Mouse (Mus musculus): Measurements from ENCODE around the gene Got1.
"Not testable (repeated sequence)": the region's sequence is repeated elsewhere in the genome, so short reads cannot be mapped to it uniquely, and the experiment has no call there.

Got1 gene

DNA sequence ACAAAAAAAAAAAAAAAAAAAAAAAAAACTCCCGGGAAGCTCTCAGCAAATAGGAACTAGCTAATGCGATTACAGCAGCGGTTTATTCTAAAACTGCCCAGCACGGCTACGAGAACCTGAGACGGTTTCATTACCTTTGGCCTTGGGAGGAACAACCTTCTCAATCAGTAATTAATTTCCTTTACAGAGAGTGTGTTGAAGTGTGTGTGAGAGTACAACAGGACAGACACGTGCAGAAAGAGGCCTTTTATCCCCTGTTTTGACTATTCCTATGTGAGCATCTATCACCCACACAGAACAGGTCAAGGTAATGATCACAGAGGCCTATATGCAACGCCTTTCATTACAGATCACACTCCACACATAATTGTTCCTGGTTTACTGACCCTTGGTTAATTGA lies 3.0 kb downstream of the Got1 start:
- DNase-seq (ENCODE audit: low spot score in 2 of 2) = no peak

DNA sequence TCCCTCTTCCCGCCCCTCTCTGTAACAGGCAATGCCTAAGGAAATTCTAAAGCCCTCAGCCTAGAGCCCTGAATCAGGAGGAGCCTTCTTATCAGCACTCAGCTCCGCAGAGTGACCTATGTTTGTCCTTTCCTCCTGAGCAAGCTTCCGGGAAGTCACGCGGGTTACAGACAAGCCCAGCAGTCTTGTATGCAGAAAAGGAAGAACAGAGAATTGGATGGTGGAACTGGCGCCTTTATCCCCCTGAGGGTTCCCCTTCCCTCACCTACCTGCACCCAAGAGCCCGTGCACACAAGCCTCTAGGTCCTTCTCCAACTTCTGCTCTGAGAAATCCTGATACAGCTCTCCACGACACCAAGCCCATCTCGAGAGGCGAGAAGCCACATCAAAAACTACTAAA lies 4.0 kb downstream of the Got1 start:
- no peak for DNase-seq (ENCODE audit: low spot score in 2 of 2)

DNA sequence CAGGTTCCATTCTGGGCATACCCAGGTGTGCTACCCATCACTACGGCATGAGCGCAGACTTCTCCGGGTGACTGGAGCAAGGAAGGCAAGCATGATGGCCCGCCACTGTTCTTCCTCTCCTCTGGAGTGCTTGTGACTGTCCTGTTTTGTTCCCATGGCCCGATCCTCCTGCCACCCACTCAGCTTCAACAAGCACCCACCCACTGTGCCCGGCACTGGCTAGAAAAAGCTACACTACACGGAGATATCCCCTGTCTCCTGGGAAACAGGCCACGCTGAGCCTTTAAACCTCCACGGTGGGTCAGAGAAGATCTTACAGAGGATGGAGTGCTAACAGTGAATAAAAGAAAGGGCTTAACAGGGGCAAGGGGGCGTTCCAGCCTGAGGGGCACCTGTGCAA lies 5.2 kb downstream of the Got1 start:
- DNase-seq (ENCODE audit: low spot score in 2 of 2) = no peak

DNA sequence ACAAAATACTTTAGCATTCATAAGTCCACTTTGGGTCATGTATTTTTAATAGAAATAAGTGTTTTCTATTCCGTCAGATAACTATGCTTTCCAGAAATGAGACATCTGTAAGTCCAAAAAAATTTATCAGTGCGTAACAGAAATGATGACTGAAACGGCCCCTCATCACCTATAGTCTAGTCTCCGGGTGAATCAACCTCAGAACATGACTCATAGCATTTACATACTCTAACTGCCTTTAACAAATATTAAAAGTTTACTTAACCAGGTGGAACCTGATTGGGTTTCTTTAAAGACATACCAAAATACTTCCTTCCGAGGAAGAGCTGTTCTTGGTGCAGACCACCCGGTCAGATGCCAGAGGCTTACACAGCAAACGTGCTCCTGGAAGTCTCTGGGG lies 6.1 kb downstream of the Got1 start:
- DNase-seq (ENCODE audit: low spot score in 2 of 2) = no peak

DNA sequence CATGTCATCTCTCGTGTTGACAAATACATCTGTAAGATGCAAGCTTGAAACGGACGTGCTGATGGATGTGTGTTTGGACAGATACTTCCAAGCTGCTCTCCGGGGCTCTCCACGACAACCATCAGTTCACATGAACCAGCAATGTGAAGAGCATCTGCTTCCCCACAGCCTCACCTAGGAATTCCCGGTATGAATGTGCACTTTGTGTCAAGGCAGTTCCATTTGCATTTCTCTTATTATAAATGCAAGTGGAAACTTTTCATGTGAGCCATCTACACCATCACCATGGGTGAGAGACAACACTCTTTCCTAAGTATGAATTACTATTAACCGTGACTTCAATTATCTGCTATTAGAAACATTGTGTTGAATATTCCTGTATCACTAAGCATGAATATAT lies 6.6 kb downstream of the Got1 start:
- DNase-seq (ENCODE audit: low spot score in 2 of 2) = no peak

DNA sequence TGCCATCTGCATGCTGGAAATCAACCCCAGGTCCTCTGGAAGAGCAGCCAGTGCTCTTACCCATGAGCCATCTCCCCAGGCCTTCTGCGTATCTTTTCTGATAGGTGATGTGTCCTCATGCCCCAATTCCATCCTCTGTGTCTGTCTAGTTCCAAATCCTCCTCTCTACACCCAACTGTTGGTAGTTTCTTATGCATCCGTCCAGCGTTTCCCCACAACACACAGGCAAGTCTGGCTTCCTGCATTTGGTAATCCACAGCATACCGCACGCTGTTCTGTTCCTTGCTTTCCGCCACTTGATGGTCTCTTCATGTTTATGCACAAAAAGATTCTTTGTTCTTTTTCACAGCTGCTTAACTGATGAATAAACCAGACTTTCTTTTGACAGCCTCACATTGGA lies 7.1 kb downstream of the Got1 start:
- no peak for DNase-seq (ENCODE audit: low spot score in 2 of 2)

DNA sequence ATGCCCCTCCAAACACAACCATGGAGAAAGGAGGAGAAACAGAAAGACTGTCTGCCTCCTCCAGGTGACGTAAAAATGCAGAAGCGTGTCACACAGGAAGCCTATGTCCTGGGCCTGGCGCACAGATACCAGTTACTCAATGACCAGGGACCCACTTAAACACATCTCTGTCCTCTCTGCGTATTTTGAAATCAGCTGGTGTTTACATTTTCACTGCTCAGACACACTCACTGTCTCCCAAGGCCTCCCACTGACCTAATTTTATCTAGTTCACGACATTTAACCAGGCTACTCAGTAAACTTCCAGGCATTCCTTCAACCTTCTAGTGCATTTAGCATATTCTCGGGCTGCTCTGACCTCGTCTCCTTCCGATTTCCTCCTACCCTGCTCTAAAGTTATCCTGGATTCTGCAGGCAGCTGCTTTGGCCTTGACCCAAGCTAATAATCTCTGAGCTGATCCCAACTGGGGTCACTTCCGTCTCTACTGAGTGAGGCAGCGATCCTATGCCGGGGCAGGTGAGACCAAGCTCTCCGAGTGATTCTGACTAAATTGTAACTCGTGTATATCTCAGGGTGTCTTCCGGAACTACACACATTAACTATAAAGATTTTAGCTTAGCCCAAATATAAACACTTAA lies 7.9 kb downstream of the Got1 start:
- DNase-seq (ENCODE audit: low spot score in 2 of 2) = no peak

DNA sequence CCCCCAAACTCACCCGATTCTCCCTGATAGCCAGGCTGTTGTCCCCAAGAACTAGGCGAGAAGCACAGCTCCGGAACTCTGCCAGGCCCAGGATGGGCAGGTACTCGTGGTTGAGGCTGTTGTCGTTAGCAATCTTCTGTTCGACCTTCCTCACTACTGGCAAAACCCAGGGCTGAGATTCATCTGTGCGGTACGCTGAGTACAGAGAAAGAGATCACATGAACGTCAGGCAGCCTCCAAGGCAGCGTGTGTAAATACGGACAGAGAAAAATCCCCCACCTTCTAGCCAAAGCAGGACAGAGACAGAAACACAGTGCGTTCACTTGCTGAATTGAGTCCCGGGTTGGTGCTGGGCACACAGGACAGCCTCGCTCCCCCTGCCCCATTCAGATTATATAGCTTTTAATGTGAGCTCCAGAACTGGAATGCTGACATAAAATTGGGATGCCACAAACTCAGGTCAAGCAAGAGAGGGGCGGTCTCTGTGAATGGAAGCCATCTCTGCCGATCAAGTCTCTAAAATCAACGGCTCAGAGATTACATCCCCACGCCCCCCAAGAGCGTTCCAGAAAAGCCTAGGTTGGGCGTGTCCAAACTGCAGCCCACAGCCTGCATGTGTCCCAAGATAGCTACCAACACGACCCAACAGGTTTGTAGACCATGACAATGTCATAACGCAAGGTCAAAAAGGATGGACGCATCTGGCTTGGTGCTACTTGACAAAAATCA lies 8.6 kb downstream of the Got1 start:
- no peak for DNase-seq (ENCODE audit: low spot score in 2 of 2)

DNA sequence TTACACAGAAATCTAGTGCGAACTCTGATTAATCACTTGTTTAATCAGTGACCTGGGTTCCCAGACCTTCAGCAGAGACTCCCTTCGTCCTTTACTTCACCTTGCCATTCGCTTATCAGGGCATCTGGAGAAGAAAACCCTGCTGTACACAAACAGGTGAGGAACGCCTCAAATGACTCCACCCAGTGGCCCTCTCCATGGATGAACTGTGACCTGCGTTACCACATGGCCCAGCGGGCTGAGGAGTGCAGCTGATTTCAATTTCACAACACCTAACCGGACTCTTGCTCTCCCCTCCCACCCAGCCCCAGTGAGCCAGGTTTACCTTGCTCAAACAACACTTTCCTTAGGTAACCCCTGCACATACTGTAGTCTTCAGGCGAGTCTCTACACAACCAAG lies 10.5 kb downstream of the Got1 start:
- no peak for DNase-seq (ENCODE audit: low spot score in 2 of 2)

DNA sequence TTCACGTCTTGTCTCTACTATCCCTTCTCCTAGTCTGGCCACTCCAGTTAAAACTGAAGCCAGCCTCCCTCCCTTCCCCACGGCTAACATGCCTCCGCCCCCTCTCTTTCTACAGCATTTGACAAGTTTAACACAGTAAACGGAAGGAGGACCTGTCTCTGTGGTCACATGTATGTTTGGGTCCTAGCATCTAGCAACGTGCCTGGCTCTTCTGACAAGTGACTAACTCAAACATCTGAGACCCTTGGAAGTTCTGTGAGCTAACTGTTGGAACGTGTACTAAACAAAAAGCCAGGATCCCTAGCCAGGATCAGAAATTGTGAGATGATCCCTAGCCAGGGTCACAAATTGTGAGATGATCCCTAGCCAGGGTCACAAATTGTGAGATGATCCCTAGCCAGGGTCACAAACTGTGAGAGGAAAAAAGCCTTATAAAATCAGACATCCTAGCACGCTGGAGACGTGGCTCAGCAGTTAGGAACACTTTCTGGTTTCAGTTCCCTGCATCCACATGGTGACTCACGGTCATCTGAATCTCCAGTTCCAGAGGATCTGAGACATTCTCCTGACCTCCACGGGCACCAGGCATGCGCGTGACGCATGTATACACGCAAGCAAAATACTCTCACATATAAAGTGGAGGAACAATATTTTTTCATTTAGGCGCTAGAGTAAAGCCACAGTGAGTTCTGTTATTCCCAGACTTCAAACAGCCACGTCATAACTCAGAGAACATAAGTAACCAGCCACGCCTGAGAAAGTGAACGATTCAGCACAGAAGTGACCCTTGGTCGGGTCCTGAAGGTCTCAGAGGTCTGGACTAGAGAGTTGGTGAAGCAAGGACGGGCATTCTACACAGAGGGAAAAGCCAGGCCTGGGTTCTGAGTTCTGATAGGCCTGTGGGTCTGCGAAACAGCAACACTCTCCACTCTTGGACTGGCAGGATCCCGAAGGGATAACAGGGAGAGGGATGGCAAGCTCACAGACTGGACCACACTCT lies 12.5 kb downstream of the Got1 start:
- DNase-seq (ENCODE audit: low spot score in 2 of 2) = no peak

DNA sequence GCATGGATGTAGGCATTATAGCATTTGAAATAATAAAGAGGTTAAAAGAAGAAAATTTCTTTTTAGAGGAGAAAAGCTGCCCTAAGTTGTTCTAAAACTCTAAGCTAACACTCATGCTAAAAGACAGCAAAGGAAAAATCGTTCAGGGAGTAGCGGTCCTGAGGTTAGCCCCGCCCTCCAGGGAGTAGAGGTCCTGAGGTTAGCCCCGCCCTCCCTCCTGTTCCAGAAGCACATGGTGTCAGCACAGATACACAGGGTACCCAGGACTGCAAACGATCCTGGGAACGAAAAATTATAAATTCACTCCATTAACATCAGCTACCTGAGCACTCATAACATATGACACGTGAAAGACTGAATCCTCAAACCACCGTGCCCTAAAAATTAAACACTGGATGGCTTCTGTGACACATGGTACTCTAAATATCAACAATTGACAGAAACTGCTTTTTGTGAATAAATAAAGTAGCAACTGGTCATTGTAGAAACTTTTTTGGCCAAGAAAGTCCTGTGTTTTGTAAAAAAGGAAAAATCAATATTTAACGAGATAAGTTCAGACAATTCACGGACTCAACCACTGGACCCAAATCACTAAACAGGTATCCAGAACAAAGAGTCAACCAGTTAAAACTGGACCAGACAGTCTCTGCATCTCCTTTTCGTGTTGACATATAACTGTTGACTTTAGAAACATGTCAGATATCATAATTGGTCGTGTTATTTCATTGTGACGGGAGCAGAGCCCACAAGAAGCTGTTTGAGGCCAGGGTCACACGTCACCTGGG lies 13.8 kb downstream of the Got1 start:
- no peak for DNase-seq (ENCODE audit: low spot score in 2 of 2)

DNA sequence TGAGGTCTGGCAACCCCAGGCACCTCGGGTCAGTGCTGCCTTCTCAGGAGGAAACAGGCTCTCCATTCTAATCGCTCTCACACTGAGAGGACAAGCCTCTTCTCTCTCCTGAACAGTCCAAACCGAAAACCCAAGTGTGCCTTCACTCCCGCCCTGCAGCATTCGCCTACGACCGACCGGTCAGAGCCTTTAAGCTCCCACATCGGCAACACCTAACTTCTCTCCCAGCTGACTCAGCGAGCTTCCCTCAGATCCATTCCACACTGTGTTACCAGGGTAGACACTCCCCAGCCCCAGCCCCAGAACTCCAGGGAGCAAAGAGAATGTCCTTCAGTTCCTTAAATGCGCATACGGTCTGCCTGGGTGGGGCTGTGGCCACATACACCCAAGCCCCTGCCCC lies 19.0 kb downstream of the Got1 start:
- DNase-seq (ENCODE audit: low spot score in 2 of 2) = no peak

DNA sequence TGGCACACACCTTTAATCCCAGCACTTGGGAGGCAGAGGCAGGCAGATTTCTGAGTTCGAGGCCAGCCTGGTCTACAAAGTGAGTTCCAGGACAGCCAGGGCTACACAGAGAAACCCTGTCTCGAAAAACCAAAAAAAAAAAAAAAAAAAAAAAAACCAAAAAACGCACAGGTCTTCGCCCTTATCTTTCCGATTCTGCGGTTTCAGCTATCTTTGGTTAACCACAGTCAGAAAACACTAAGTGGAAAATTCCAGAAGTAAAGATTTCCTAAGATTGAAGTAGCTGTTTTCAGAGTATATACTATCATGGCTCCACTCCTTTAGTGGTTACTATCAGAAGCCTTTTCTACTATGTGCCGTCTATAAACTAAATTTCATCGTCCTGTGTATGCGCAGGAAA lies 20.8 kb downstream of the Got1 start:
- not testable (repeated sequence) for DNase-seq (ENCODE audit: low spot score in 2 of 2)

DNA sequence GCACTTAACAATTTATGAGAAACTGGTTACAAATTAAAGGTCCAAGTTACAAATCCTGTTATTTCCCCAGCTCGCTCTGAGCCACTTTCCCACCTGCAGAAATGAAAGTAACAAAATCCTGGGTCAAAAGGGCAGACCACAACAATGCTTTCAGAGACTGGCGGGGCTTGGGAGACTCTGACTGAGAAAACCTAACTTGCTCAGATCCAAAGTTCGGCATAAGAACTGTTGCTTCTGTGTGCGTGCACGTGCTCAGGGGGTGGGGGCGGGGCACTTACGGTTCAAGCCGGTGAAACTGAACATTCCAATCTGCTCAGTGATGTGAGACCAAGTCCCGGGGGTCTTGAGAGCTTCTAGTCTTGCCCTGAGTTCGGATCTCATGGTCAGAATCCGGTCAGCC lies 21.8 kb downstream of the Got1 start:
- DNase-seq (ENCODE audit: low spot score in 2 of 2) = no peak

DNA sequence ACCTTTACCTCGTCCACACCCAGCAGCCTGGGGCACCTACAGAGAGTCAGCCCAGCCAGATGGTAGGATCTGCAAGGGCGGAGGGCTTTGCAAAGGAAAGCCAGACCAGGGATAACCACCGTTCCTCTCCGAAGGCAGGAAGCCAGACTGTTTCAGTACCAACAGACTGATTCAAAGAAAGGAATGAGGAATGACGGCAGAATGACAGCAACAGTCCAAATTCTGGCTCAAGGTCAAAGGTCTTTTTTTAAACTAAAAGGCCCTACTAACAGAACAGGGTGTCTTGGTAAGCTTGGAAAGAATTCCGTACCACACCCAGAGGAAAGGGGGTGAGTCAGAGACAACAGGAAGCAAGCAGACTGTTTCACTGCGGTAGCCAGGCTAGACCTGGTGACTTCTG lies 25.5 kb downstream of the Got1 start:
- no peak for DNase-seq (ENCODE audit: low spot score in 2 of 2)

DNA sequence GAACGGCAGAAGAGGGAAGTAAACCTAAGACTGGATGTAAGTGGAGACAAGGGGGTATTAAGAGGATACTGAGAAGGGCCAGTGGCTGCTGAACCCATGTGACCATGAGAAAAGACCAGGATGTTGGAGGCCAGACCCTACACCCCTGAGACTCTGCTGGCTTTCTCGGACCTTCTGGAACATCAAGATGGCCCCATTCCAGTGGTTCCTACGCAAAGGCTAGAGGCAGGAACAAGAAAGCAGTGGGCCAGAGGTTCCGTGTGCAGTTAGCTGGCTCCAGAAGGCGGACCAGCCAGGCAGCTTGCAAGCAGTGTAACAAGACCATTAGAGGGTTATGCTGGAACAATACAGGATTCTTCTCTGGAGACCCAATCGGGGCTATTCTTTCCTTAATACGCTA lies 27.0 kb downstream of the Got1 start:
- no peak for DNase-seq (ENCODE audit: low spot score in 2 of 2)

DNA sequence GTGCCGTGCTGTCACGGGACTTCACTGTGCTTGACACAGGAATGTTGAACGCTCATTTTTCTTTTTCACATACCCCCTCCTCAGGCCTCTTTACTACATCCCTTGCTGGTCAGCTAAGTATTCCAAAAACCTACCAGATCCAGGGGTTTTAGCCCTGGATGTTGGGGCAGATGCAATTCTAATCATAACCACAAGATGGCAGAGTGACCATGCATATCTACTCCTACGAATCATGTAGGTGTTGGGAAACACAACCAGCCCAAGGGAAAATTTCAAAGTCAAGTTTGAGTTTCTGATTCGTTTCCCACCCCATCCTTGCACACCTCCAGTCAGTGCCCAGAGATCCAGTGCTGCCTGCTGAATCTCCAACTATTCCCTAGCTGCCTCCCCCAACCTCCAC lies 28.6 kb downstream of the Got1 start:
- DNase-seq (ENCODE audit: low spot score in 2 of 2) = peak in 1 of 2 experiments; percentile 38

DNA sequence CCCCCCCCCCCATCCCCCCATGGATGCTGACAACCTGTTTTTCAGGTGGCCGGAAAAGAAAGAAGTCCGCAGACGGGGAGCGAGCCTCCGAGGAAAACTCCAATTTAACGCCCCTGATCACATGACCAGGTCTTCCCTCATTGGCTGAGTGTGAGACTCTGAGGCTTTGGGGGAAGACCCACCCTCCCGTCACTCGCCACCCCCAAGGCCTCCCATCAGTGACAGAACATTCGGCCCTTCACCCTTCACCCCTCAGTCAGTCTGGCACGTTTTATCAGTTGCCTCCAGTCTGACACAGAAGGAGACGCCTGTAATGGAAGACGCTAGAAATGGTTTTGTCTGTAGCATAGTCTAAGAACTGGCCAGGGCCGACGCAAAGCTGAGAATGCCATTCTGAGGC lies 29.5 kb downstream of the Got1 start:
- DNase-seq (ENCODE audit: low spot score in 2 of 2) = no peak

DNA sequence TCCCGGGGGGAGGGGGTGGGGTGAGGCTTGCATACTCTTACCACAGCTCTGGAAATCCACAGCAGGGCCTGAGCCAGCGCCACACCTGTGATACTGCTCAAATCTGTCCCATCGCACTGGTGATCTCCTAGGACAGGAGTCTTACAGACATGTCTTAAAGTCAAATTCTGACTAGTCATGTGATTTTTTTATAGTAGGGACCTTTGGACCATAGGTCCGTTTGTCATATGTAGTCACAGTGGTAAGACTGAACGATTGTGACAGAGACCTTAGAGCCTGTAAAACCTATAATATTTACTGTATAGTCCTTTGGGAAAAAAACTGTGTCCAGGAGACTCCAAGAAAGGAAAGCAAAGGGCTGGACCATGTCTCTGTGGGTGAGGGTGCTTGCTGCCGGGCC lies 30.5 kb downstream of the Got1 start:
- DNase-seq (ENCODE audit: low spot score in 2 of 2) = no peak

DNA sequence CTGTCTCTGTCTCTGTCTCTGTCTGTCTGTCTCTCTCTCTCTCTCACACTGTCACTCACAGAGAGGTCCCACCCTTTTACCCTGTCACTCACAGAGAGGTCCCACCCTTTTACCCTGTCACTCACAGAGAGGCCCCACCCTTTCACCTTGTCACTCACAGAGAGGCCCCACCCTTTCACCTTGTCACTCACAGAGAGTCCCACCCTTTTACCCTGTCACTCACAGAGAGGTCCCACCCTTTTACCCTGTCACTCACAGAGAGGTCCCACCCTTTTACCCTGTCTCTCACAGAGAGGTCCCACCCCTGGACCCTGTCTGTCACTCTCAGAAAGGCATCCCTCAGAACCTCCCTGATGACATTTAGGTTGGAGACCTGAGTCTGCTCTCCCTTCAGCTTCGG lies 31.1 kb downstream of the Got1 start:
- not testable (repeated sequence) for DNase-seq (ENCODE audit: low spot score in 2 of 2)

DNA sequence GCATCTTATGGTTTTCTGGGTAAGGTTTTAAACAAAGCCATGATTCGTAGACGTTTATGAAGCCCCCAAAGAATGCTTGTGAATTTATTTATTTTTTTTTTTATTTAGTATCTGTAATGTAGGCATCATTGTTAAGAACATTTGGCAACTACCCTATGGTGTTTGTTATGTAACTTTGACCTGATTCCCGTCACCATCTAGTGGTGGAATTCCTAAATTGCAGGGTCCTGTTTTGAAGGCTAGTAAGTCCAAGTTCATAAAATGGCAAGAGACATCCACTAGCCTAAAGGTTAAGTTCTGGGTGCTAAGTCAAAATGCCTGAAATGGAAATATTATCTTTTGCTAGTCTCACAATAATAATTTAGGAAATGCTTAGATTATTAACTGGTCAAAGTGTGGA lies 37.0 kb downstream of the Got1 start:
- DNase-seq (ENCODE audit: low spot score in 2 of 2) = peak in 1 of 2 experiments; percentile 46

DNA sequence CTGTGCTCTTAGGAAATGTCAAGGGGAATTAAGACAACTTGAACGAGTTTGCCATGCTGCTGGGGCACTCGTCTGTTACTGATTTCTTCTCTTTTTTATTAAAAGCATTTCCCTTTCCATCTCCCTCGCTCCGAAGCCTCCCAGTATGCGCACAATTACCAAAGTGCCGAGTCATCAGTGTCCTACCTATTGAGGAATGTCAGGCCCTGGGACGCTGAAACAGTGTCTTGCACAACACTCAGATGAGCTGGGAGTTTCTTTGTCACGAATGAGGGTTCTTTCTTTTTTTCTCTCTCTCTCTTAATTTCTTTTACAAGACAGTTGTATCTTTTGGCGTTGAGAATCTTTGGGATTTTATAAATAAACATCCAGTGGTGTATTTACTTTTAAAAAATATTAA lies 43.9 kb downstream of the Got1 start:
- no peak for DNase-seq (ENCODE audit: low spot score in 2 of 2)
